Mouse (Mus musculus) limb, embryonic 12.5 days (tissue): ENCODE measurements around the gene Sde2. TPM values are rescaled to one million over a fixed set of nuclear protein-coding genes. Genes with fewer than 3 reads are reported as not detected.

Source experiments
- ATAC-seq: fragments of 200-750 bp; cut with Nextera tagmentation; 2 replicates; pipeline ENCODE4 v1.8.0; 2017; ENCODE audit warnings: low read depth, moderate TSS enrichment; ENCODE audit not compliant: insufficient number of reproducible peaks, insufficient read depth, low FRiP score, low TSS enrichment
- H3K27ac ChIP-seq: fragments of 300-500 bp; sonication (generic); 2 replicates; pipeline ENCODE4 v1.5.1; 2016; ENCODE audit warnings: mild to moderate bottlenecking, moderate library complexity
- H3K27me3 ChIP-seq: fragments of 300-500 bp; sonication (generic); 2 replicates; pipeline ENCODE4 v1.6.1; 2016; ENCODE audit warnings: mild to moderate bottlenecking, moderate library complexity
- H3K36me3 ChIP-seq: fragments of 300-500 bp; sonication (generic); 2 replicates; pipeline ENCODE4 v1.6.1; 2016; ENCODE audit warnings: mild to moderate bottlenecking, moderate library complexity
- H3K4me1 ChIP-seq: fragments of 300-500 bp; sonication (generic); replicated peaks from 2 replicates; pipeline ENCODE4 v1.6.1; 2016
- H3K4me2 ChIP-seq: fragments of 300-500 bp; sonication (generic); 2 replicates; pipeline ENCODE4 v1.6.1; 2016; ENCODE audit warnings: mild to moderate bottlenecking, moderate library complexity
- H3K4me3 ChIP-seq: fragments of 300-500 bp; sonication (generic); replicated peaks from 2 replicates; pipeline ENCODE4 v1.5.1; 2016; ENCODE audit warnings: mild to moderate bottlenecking
- H3K9ac ChIP-seq: fragments of 300-500 bp; sonication (generic); replicated peaks from 2 replicates; pipeline ENCODE4 v1.6.1; 2016; ENCODE audit warnings: mild to moderate bottlenecking, moderate library complexity
- H3K9me3 ChIP-seq: fragments of 300-500 bp; sonication (generic); 2 replicates; pipeline ENCODE4 v1.6.1; 2016; ENCODE audit warnings: mild to moderate bottlenecking, moderate library complexity
- WGBS: fragments of 180-500 bp; shearing (Covaris S2); methylation state at CpG from one replicate; pipeline ENCODE4 v1.1.7; 2016; 5-methylcytosine and 5-hydroxymethylcytosine counted together
- polyA plus RNA-seq: library from polyadenylated mRNA; unstranded; fragments of >200 nt; fragmentation: Nextera tagmentation; extraction: Ambion mirVana; gene quantifications from 2 replicates; pipeline ENCODE4 v1.2.1, GENCODE M21; 2016

Gene Sde2
- polyA plus RNA-seq, 1 experiment from 2014 or later = 47.0 TPM

- H3K4me3 ChIP-seq = no peak overlapping the region
- no peak for ATAC-seq
These were observed 35.4 kb upstream of the Sde2 start for GRCm38 (mm10) chr1:180815371-180816024.

GRCm38 (mm10) chr1:180818000-180818399, 32.9 kb upstream of the Sde2 start:
- Histone ChIP-seq H3K9ac (no peak overlapping the region), H3K27ac (no peak overlapping the region), H3K4me3 (no peak overlapping the region), H3K9me3 (no peaks in the 10 kb centered on the region), H3K36me3 (no peaks in the 10 kb centered on the region), H3K4me1 (peaks cover 11% of the 10 kb centered on the region), H3K4me2 (no peak overlapping the region), H3K27me3 (no peaks in the 10 kb centered on the region)
- no peak for ATAC-seq
- WGBS = 71% methylated on average over 2 of the region's 2 CpGs

More at GRCm38 (mm10) chr1:180815371-180816024, 35.4 kb upstream of the Sde2 start:
- peaks cover 18% of the 10 kb centered on the region for H3K4me1 ChIP-seq
- 62% methylated on average over 12 of the region's 12 CpGs for WGBS
- no peak overlapping the region for H3K27ac ChIP-seq
- H3K27me3 ChIP-seq = no peaks in the 10 kb centered on the region
- no peaks in the 10 kb centered on the region for H3K9me3 ChIP-seq
- H3K36me3 ChIP-seq = peaks cover 4% of the 10 kb centered on the region
- no peak overlapping the region for H3K4me2 ChIP-seq
- no peak overlapping the region for H3K9ac ChIP-seq

GRCm38 (mm10) chr1:180821101-180821500, 29.8 kb upstream of the Sde2 start:
- no peak overlapping the region for H3K9ac ChIP-seq
- no peaks in the 10 kb centered on the region for H3K4me1 ChIP-seq
- no peaks in the 10 kb centered on the region for H3K27me3 ChIP-seq
- no peak for ATAC-seq
- no peaks in the 10 kb centered on the region for H3K9me3 ChIP-seq
- H3K4me3 ChIP-seq = no peak overlapping the region
- H3K27ac ChIP-seq = no peak overlapping the region
- 81% methylated on average over 6 of the region's 6 CpGs for WGBS
- no peak overlapping the region for H3K4me2 ChIP-seq
- H3K36me3 ChIP-seq = no peaks in the 10 kb centered on the region

GRCm38 (mm10) chr1:180822276-180822675, 28.7 kb upstream of the Sde2 start:
- 90% methylated on average over 5 of the region's 5 CpGs for WGBS

GRCm38 (mm10) chr1:180823716-180824115, 27.2 kb upstream of the Sde2 start:
- Histone ChIP-seq H3K27me3 (no peaks in the 10 kb centered on the region), H3K9ac (no peak overlapping the region), H3K36me3 (no peaks in the 10 kb centered on the region), H3K9me3 (no peaks in the 10 kb centered on the region), H3K4me2 (no peak overlapping the region), H3K4me1 (no peaks in the 10 kb centered on the region), H3K4me3 (no peak overlapping the region), H3K27ac (no peak overlapping the region)
- 82% methylated on average over 3 of the region's 3 CpGs for WGBS
- no peak for ATAC-seq

More at GRCm38 (mm10) chr1:180822276-180822675, 28.7 kb upstream of the Sde2 start:
- ATAC-seq = no peak
- H3K27me3 ChIP-seq = no peaks in the 10 kb centered on the region
- H3K4me3 ChIP-seq = no peak overlapping the region
- H3K27ac ChIP-seq = no peak overlapping the region
- H3K4me2 ChIP-seq = no peak overlapping the region
- H3K9me3 ChIP-seq = no peaks in the 10 kb centered on the region
- H3K4me1 ChIP-seq = no peaks in the 10 kb centered on the region
- no peak overlapping the region for H3K9ac ChIP-seq
- H3K36me3 ChIP-seq = no peaks in the 10 kb centered on the region

GRCm38 (mm10) chr1:180824721-180825120, 26.2 kb upstream of the Sde2 start:
- Histone ChIP-seq H3K9ac (no peak overlapping the region), H3K4me1 (no peaks in the 10 kb centered on the region), H3K9me3 (no peaks in the 10 kb centered on the region), H3K27ac (no peak overlapping the region), H3K27me3 (no peaks in the 10 kb centered on the region), H3K4me2 (no peak overlapping the region), H3K4me3 (no peak overlapping the region), H3K36me3 (no peaks in the 10 kb centered on the region)
- ATAC-seq = no peak
- 81% methylated on average over 3 of the region's 3 CpGs for WGBS

GRCm38 (mm10) chr1:180826634-180827033, 24.3 kb upstream of the Sde2 start:
- no peak overlapping the region for H3K9ac ChIP-seq
- peaks cover 8% of the 10 kb centered on the region for H3K4me1 ChIP-seq
- H3K4me3 ChIP-seq = no peak overlapping the region
- H3K36me3 ChIP-seq = no peaks in the 10 kb centered on the region
- H3K27me3 ChIP-seq = no peaks in the 10 kb centered on the region
- 88% methylated on average over 4 of the region's 4 CpGs for WGBS
- H3K27ac ChIP-seq = no peak overlapping the region
- H3K4me2 ChIP-seq = no peak overlapping the region
- H3K9me3 ChIP-seq = no peaks in the 10 kb centered on the region
- no peak for ATAC-seq

- Histone ChIP-seq H3K27me3 (no peaks in the 10 kb centered on the region), H3K4me1 (peaks cover 8% of the 10 kb centered on the region), H3K9ac (no peak overlapping the region), H3K9me3 (no peaks in the 10 kb centered on the region), H3K4me2 (no peak overlapping the region), H3K4me3 (no peak overlapping the region), H3K27ac (no peak overlapping the region), H3K36me3 (no peaks in the 10 kb centered on the region)
- 83% methylated on average over 11 of the region's 11 CpGs for WGBS
- ATAC-seq = no peak
These were observed 21.2 kb upstream of the Sde2 start for GRCm38 (mm10) chr1:180829775-180830174.

GRCm38 (mm10) chr1:180830175-180830574, 20.8 kb upstream of the Sde2 start:
- no peaks in the 10 kb centered on the region for H3K9me3 ChIP-seq
- no peaks in the 10 kb centered on the region for H3K27me3 ChIP-seq
- H3K9ac ChIP-seq = no peak overlapping the region
- H3K36me3 ChIP-seq = no peaks in the 10 kb centered on the region
- no peak overlapping the region; the same call in 1 of the 2 replicates for H3K4me2 ChIP-seq
- H3K4me3 ChIP-seq = no peak overlapping the region
- H3K27ac ChIP-seq = no peak overlapping the region
- WGBS = 85% methylated on average over 11 of the region's 11 CpGs
- peaks cover 8% of the 10 kb centered on the region for H3K4me1 ChIP-seq
- no peak for ATAC-seq

GRCm38 (mm10) chr1:180830588-180831346, 20.2 kb upstream of the Sde2 start:
- H3K4me2 ChIP-seq = no peak overlapping the region
- no peaks in the 10 kb centered on the region for H3K36me3 ChIP-seq
- H3K4me3 ChIP-seq = no peak overlapping the region
- peaks cover 8% of the 10 kb centered on the region for H3K4me1 ChIP-seq
- H3K27ac ChIP-seq = no peak overlapping the region
- no peaks in the 10 kb centered on the region for H3K9me3 ChIP-seq
- no peak overlapping the region for H3K9ac ChIP-seq
- 46% methylated on average over 14 of the region's 14 CpGs for WGBS
- ATAC-seq = no peak
- no peaks in the 10 kb centered on the region for H3K27me3 ChIP-seq

GRCm38 (mm10) chr1:180835273-180836015, 15.5 kb upstream of the Sde2 start:
- Histone ChIP-seq H3K9ac (no peak overlapping the region), H3K36me3 (no peaks in the 10 kb centered on the region), H3K4me2 (no peak overlapping the region), H3K4me1 (peaks cover 3% of the 10 kb centered on the region), H3K27me3 (no peaks in the 10 kb centered on the region), H3K27ac (no peak overlapping the region), H3K4me3 (no peak overlapping the region), H3K9me3 (no peaks in the 10 kb centered on the region)
- ATAC-seq = no peak
- 86% methylated on average over 10 of the region's 10 CpGs for WGBS
